Mouse (Mus musculus) left cerebral cortex, postnatal 10 days (tissue): Measurements from ENCODE around the gene Elavl1. TPM values are rescaled to one million over a fixed set of nuclear protein-coding genes. Genes with fewer than 3 reads are reported as not detected.

Source experiments
- DNase-seq, 2 experiments: peaks; one replicate each; pipeline ENCODE4 v3.0.0; 2021 to 2022; ENCODE audit warnings: low spot score in 2 of 2, mixed read lengths in 1 of 2; ENCODE audit errors: extremely low spot score in 1 of 2
- intact Hi-C: fragments of 180-260 bp; cut with DNase I; formaldehyde crosslinking; loops from one replicate; pipeline ENCODE4 v1.15.1; 2025
- total RNA-seq, 2 experiments: library from RNA; stranded (reverse); gene quantifications; 2 replicates each; pipeline ENCODE4 v1.2.3; 2021

Elavl1 gene
- total RNA-seq, 2 experiments from 2014 or later, result 69.0 to 70.5 TPM

- DNase-seq, result no peak
- intact Hi-C loops, result no loop called here
Measured at GRCm38 (mm10) chr8:4245737-4246136, 79.5 kb downstream of the Elavl1 start.

DNA sequence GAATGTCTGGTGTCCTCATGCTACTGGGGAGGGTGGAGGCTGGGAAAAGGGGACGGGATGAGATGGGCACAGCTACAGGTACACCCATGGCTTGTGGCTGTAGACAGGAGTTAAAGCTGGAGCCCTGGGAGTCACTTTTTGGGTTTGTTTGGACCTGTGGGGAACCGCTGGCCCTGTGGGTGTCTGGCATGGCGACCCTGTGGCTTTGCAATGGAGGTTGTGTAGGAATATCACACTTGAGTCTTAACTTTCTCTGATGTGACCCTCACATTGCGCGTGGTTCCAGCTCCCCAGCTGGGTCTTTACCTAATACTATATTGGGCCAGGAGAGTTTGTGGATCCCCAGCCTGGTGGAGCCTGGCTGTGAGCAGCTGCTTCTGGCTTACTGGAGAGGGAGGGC lies 80.2 kb downstream of the Elavl1 start:
- intact Hi-C loops, result no loop called here

DNA sequence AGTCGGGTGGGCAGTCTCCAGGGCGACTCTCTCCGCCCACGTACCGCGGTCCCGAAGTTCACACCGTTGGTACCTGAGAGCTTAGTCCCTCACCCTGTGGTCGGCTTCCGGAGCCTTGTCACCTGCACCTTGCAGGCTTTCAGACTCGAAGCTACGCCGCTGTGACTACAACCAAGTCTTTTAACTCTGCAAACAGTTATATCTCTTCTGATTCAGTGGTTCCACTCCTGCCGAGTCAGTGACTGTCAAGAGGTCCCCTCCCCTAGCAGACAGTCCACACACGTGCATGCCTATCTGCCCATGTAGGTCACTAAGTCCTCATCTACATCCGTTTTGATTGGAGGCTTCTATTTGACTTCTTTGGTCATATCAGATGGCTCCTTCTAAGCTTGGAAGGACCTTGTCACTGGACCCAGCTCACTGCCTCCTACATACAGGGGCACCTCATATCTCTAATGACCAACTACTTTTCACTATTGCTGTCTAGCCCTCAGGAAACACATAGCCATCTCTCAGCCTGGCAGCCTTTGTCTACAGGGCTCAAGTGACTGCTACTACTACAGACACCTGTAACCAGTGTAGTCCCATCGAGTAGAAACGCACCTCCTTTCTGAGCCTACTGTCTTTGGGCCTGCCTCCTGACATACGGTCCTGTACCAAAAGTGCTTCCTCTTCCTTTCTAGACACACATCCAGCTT lies 85.9 kb downstream of the Elavl1 start:
- no peak for DNase-seq
- intact Hi-C loops, result no loop called here

More for the DNA sequence above, 80.2 kb downstream of the Elavl1 start:
- no peak for DNase-seq

- peak; percentile 100 for DNase-seq
- intact Hi-C loops, result no loop called here
Measured at GRCm38 (mm10) chr8:4238434-4239192, 86.6 kb downstream of the Elavl1 start, which contains the start of the genes Map2k7 and Gm49320. Gene Map2k7 (plus strand): TSS chr8:4238740. Gene Gm49320 (plus strand): TSS chr8:4238865.

DNA sequence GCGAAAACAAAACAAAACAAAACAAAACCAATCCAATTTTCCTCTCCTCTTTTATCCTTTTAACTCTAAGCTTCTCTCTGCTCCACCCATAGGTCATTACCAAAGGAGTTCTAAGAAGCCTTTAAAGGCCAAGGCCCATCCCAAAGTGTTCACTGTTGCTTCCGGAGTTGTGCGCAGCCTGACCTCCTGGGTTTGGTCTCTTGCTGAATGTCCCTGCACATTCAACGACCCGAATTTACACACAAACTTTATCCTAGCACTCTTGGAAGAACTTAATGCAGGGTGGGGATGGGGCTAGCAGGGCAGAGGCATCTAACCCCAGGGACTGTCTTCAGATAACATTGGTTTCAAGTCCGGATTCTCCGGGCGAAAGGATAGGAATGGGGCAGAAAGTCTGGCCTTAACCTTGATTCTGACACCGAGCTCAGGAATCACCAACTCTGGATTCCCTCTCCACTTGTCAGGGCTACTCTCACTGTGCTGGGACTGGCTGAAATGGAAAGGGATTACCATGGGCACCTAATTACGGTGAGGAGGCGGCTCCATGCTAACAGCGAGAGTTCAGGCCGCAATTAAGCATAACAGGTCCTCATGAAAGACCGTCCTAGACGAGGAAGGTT lies 87.3 kb downstream of the Elavl1 start:
- no peak for DNase-seq
- intact Hi-C loops, result no loop called here

Other genes with a start within 250 kb of the Elavl1 start
- gene Cd209f, start 219.6 kb downstream of the Elavl1 start, total RNA-seq, result under 1 TPM; 0.22 to 0.41 TPM
- gene Cd209g, start 191.3 kb downstream of the Elavl1 start, total RNA-seq, result under 1 TPM in 1 of 2 experiments, not detected in 1; 0.26 TPM
- 100 to 1,000 TPM; 127 to 130 TPM for gene Evi5l, start 158.8 kb downstream of the Elavl1 start, total RNA-seq
- gene Prr36, start 108.0 kb downstream of the Elavl1 start, total RNA-seq, result 10 to 100 TPM; 60.1 to 63.3 TPM
- not detected for gene Lrrc8e, start 98.6 kb downstream of the Elavl1 start, total RNA-seq
- 10 to 100 TPM; 59.8 to 68.6 TPM for gene Map2k7, start 86.7 kb downstream of the Elavl1 start, total RNA-seq
- gene Gm49320, start 86.5 kb downstream of the Elavl1 start, total RNA-seq, result 1 to 10 TPM in 1 of 2 experiments, not detected in 1; 1.6 TPM
- gene Tgfbr3l, start 77.2 kb downstream of the Elavl1 start, total RNA-seq, result 1 to 10 TPM; 8.6 to 8.9 TPM
- gene Snapc2, start 72.3 kb downstream of the Elavl1 start, total RNA-seq, result 10 to 100 TPM; 32.3 to 33.3 TPM
- gene Ctxn1, start 66.1 kb downstream of the Elavl1 start, total RNA-seq, result 100 to 1,000 TPM; 508 to 519 TPM
- 10 to 100 TPM; 67.1 to 73.9 TPM for gene Timm44, start 49.5 kb downstream of the Elavl1 start, total RNA-seq
- 10 to 100 TPM; 22.4 to 24.4 TPM for gene Ccl25, start 203 bp downstream of the Elavl1 start, total RNA-seq
- 10 to 100 TPM; 55.5 to 59.0 TPM for gene Cers4, start 167.6 kb upstream of the Elavl1 start, total RNA-seq